Mouse (Mus musculus) brain, embryonic 14.5 days (tissue): ENCODE results near the gene Rps6kc1.

Source experiments
- CTCF ChIP-seq: fragments of 200-500 bp; IDR thresholded peaks from 2 replicates; pipeline ENCODE4 v1.5.1; 2012; ENCODE audit warnings: inconsistent platforms, mild to moderate bottlenecking, moderate library complexity, borderline replicate concordance; ENCODE audit not compliant: insufficient read depth, insufficient read length; ENCODE audit errors: extremely low read depth
- POLR2A ChIP-seq: fragments of 200-500 bp; IDR thresholded peaks from 2 replicates; pipeline ENCODE4 v1.6.1; 2012; ENCODE audit warnings: mild to moderate bottlenecking, inconsistent platforms, borderline replicate concordance; ENCODE audit not compliant: poor library complexity, insufficient read depth, insufficient read length, severe bottlenecking; ENCODE audit errors: extremely low read depth

- peak; percentile 60; the same call in 1 of the 2 replicates for TF ChIP-seq CTCF
- no peak for TF ChIP-seq POLR2A
These were observed 149.8 kb downstream of the Rps6kc1 start for GRCm38 (mm10) chr1:190761786-190762185.
